Mouse (Mus musculus) kidney, adult 2 months (tissue): ENCODE measurements at regions not wholly inside any gene's neighbourhood (a gene's known extent, or its start where the extent isn't known, plus 50 kb on each side); places are given as distances from the start of the nearest gene placed in this dataset.

Experiments
- CTCF ChIP-seq: fragments of 200-500 bp; conservative IDR thresholded peaks from 2 replicates; pipeline ENCODE4 v1.5.1; 2011; ENCODE audit warnings: low read depth, mild to moderate bottlenecking, control low read depth, low read length, moderate library complexity, mixed read lengths; ENCODE audit not compliant: insufficient read depth, insufficient read length
- POLR2A ChIP-seq: fragments of 200-500 bp; IDR thresholded peaks from one replicate; pipeline ENCODE4 v1.6.1; 2011; ENCODE audit warnings: low read depth, low read length, control low read depth

DNA sequence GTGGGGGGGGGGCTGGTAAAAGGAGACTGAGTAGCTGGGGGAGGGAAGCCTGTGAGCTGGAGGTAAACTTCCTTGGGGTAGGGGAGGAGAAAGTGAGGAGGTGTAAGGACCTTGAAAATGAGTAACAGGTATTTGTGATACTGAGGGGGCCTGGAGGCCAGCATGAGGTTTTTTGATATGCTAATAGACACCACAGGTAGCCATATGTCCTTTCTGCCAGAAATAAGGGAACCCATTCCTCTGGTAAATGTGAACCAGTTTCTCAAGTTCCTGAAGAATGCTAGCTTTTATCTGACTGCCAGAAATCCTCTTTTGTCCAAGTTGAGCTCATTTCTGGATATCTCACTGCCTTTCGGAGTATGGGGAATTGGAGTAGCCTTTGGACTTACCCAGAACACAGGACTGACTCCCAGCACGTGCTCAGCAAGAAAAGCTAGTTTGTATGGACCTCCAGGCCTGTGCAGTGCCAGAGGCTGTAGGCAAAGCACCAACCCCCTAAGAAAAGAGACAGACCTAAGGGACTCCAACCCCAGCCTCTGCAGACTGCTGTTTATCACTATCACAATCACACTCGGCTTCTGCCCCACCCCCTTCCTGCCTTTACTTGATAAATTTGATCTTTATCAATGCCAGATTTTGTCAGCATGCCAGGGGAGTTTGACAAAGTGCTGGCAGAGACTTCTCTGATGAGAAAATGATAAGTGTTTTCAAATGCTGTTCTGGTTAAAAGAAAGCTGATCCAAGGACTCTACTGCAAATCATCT lies 552.0 kb upstream of the Intu start:
- TF ChIP-seq CTCF (no peak), POLR2A (no peak)
